Mouse (Mus musculus): ENCODE measurements around the gene E4f1.
"Not testable (repeated sequence)": the region's sequence is repeated elsewhere in the genome, so short reads cannot be mapped to it uniquely, and the experiment has no call there.

Gene E4f1

GRCm38 (mm10) chr17:24463374-24464133 lies 6.6 kb downstream of the E4f1 start:
- intact Hi-C loops (cut with DNase I) = no loop called here

DNA sequence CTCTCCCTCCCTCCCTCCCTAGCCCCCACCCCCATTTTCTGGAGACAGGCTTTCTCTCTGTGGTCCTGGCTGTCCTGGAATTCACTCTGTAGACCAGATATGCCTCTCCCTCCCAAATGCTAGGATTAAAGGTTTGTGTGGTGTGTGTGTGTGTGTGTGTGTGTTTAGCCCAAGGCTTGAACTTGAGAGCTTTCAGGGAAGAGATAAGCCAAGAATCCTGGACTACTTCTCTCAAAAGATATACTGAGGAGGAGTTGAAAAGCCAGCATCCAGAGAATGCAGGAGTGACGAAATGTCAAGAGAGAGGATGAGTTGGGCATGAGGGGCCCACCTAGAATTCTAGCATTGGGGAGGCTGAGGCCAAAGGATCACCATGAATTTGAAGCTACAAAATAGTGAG lies 7.2 kb downstream of the E4f1 start:
- intact Hi-C loops (cut with DNase I) = no loop called here

DNA sequence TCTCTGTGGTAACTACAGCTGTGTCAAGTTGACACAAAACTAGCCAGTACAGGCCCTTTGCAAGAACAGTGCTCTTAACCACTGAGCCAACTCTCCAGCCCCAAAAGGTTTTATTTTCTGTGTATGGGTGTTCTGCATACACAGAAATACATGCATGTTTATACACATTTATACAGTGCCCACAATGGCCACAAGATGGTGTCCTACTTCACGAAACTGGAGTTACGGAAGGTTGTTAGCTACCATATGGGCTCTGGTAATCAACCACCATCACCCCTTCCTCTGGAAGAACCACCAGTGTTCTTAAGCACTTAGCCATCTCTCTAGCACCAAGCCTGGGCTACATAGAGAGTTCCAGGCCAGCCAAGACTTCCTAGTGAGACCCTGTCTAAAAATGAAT lies 8.5 kb downstream of the E4f1 start:
- intact Hi-C loops (cut with DNase I) = no loop called here

GRCm38 (mm10) chr17:24455523-24456206 lies 14.4 kb downstream of the E4f1 start:
- intact Hi-C loops (cut with DNase I) = not testable (repeated sequence)

DNA sequence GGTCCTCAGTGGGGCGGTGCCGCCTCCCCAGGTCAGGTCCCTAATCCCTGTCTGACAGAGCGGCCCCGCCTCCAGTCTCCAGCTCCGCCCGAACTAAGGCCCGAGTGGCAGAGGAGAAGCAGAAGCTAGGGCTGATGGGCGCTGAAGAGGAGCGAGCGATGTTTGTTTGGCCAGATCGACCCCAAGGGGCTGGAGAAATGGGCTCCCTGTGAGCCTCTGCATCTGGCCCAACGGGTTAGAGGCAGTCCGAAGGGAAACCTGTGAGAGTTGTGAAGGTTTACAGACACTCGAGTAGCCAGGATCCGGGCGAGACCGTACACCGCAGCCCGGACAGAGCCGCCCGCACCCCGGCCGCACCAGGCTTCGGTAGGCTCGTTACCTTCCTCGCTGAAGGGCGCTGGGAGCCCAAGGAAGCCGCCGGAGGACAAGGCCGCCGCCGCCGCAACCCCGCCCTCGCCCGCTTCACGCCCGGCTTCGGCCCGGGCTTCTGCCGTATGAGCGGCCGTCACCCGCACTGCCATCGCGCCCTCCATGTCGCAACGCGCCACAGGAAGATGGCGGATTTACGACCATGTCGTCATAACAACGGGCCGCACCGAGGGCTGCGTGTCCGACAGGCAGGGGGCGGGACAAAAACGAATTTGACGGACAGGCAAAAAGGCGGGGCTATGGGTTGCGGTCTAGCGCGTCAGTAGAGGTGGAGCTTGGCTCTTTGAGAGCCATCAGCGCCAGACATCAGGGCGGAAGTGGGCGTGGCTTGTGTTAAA lies 15.2 kb downstream of the E4f1 start:
- intact Hi-C loops (cut with DNase I) = no loop called here

DNA sequence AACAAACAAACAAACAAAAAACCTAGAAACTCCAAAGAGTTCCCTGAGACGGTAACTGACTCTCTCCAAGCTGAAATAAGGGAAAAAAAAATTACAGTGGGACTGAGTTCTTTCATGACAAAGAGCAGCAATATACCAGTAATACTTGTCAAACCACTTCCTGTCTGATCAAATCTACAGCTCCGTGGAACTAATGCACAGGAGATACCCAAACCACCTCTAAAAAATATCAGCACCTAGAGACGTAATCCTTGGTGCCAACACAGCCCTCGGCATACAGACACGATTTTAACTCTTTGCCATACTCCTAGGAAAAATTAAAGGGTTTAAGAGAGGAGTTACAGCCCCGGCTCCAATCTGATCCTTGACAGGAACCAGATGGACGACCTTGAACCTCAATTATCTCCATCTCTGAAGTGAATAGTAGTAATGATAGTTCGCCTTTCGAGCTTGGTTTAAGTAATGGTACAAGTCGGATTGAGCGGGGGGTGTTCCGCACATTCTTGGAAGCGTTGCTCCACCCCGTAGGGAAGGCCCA lies 15.8 kb downstream of the E4f1 start:
- intact Hi-C loops (cut with DNase I) = no loop called here

- intact Hi-C loops (cut with DNase I) = no loop called here
These were observed 16.7 kb downstream of the E4f1 start for GRCm38 (mm10) chr17:24453372-24453771.

- intact Hi-C loops (cut with DNase I) = no loop called here
These were observed 18.9 kb downstream of the E4f1 start for GRCm38 (mm10) chr17:24451220-24451619.

DNA sequence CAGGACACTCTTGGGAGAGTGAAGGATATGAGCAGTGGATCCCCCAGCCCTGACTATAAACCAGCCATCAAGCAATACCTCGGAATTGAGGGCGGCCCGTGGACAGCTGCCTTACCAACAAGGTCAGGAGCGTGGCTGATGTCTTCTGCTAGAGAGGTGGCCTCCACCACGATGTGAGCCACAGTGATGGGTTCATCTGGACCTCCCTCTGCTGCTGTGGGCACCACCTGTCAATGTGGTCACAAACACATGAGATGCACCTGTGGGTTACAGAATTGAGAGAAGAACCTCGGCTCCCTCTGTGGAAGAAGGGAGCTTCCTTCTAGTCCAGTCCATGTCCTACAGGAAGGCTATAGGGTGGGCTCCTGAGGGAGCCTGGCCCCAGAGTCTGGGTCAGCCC lies 20.6 kb downstream of the E4f1 start:
- intact Hi-C loops (cut with DNase I) = no loop called here

GRCm38 (mm10) chr17:24446590-24446989 lies 23.5 kb downstream of the E4f1 start:
- intact Hi-C loops (cut with DNase I) = no loop called here

DNA sequence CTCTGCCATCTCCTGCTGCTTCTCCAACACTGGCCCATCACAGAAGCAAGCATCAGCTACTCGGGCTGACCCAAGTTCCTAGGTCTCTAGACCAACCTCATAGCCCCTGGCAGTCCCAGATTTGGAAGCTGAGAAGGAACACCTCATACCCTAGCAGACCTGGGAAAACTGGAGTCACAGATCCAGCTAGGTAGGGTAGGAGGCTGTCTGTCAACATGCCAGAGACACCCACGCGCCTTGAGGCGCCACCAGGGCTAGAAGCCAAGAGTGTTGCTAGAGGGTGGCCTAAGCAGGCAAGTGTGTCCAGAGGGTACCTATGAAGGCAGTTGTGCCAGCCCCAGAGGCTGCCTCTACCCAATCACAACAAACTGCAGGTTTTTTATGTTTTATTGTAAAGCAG lies 26.7 kb downstream of the E4f1 start:
- intact Hi-C loops (cut with DNase I) = no loop called here

GRCm38 (mm10) chr17:24442632-24443155 lies 27.4 kb downstream of the E4f1 start, which contains the start of gene Dnase1l2:
TSS of gene Dnase1l2 (minus strand) at chr17:24443105.
- intact Hi-C loops (cut with DNase I) = no loop called here

- intact Hi-C loops (cut with DNase I) = no loop called here
These were observed 28.0 kb downstream of the E4f1 start for GRCm38 (mm10) chr17:24442107-24442506.

DNA sequence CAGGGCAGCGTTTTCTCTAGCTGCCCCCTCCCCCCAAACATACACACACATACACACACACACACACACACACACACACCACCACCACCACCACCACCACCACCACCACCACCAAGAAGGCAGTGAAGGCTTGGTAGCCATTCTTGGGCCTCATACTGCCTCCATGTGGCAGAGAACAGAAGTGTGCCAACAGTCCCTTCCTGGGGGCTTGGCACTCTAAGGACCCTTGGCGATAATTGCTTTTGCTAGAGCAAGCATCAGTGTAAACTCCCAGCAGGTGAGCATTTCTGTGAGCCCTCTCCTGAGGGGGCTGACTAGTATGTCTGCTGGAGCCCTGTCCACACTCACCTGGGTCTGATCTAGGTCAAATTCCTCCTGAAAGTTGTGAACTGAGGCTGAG lies 29.0 kb downstream of the E4f1 start:
- intact Hi-C loops (cut with DNase I) = no loop called here

DNA sequence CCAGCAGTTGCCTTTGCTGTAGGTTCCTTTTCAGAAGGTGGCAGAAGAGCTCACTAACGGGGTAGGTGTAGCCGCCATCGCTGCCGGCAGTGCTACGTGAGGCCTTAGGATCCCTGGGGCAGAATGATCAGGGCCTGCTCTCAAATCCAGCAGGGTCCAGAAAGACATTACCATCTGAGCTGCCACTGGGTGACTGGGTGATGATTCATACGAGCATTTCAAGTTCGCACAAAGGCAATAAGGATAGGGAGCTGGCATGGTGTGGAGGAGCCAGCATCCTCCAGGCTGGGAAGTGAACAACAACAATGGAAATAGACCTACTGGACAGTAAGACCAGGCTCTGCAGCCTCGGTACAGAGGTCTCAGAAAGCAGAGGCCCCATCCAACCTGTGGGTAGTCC lies 29.7 kb downstream of the E4f1 start:
- intact Hi-C loops (cut with DNase I) = no loop called here

DNA sequence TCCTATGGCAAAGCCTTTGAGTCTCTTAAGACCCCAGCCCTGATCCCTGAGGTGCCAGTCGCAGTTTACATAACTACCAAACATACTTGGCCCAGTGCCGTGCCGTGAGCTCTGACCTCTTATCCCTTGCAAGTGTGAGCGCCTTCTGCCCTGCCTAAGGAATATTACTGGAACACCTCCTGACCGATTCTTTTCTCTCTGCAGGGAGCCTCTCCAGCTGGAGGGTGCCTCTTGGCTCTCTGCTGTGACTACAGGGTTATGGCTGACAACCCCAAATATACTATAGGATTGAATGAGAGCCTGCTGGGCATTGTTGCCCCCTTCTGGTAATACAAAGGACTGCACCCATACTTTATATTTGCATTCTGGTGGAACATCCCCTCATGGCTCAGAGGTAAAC lies 33.1 kb downstream of the E4f1 start:
- intact Hi-C loops (cut with DNase I) = no loop called here

DNA sequence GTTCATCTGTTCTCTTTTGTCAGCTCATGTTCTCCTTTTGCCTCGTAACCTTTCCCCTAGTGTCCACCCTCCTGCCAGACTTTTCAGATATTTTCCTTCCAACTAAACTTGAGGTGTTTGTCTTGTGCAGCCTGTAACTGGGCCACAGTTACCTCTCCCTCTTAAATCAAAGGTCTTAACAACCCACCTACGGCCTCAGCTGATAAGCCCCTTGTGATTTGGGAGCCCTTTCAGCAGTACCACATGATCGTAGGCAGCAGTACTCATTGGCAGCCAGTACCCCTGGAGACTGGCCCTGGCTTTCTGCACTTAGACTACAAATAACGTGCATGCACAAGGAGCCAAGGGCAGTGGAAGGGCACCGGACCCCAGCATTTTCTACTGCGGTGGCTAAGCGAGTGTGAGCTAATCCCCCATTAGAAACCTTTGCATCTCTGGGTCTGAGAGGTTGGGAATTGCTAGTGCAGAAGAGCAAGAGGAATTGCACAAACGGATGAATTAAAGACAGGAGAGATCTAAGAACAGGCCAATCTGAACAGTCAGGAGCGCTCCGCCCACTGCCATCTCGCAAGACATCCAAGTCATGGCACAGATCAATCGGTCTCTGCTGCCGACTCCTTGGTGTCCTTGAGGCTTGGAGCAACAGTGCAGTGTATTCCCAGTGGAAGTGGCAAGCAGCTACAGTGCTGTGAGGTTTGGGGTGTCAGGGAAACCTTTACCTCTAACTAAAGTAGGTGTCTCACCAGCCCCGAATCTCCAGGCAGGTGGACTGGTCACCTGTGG lies 40.7 kb downstream of the E4f1 start:
- intact Hi-C loops (cut with DNase I) = no loop called here

DNA sequence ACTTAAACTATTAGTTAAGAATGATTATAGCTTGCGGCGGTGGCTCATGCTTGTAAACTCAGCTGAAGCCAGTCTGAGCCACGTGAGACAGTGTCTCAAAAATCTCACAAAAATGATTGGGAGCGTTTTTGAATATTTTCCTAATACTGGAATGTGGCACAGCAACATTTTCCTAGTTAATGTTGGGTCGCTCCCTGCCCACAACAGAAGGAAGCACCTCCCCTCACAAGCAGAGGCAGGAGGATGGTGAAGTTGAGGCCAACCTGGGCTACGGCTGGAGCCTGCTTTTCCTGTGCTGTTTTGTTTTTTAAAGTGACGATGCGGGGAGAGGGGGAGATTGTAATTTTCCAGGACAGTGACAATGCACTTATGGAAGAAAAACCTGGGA lies 42.9 kb downstream of the E4f1 start:
- intact Hi-C loops (cut with DNase I) = no loop called here

DNA sequence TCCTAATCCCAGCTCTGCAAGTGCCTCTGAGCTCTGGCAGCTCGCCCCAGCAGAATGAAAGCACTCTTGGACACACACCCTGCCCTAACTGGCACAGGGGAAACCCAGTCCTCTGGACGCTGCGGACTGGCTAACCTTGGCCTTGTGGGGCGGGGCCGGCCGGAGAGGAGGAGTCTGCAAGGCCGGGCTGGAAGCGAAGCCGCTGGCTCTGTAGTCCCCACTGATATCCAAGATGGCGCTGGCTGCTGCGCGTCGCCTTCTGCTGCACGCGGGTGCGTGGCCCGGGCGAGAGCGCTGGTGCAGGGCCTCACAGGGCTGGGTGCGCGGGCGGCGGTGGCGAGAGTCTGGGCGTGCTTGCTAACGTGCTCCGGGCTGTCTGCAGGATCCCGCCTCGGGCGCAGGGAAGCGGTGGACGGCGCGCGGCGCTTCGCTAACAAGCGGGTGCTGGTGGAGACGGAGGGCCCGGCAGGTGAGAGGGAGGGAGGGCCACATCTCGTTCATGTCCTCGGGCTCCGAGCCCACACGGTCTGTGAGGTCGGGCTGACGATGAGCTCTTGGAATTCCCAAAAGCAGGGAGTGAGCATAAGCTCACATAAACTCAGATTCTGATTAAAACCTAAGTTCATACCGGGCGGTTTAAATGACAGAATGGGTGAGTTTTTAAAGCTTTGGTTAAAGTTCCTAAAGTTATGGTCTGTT lies 43.5 kb downstream of the E4f1 start, which contains the start of gene Eci1:
Eci1 (plus strand) TSS at position 171 of the 699 bp plus-strand sequence.
- intact Hi-C loops (cut with DNase I) = no loop called here

DNA sequence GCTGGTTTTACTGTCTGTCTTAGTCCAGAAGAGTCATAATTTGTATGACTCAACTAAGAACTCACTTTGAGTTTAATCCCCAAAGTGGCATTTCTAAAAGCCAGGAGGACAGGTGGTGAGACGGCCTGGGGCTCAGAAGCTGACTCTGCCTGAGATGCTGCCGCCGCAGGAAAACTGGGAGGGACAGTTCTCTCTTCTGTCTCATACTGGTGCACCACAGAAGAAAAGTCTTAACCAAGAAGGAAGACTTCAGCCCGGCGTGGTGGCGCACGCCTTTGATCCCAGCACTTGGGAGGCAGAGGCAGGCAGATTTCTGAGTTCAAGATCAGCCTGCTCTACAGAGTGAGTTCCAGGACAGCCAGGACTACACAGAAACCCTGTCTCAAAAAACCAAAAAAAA lies 44.2 kb downstream of the E4f1 start:
- intact Hi-C loops (cut with DNase I) = no loop called here
